Mouse (Mus musculus) natural killer cell, adult 2 months (primary cell): Measurements from ENCODE around the gene Olfr272.

Source experiments
- DNase-seq, 2 experiments: peaks; one replicate each; pipeline ENCODE4 v3.0.0; 2022; ENCODE audit warnings: low spot score in 2 of 2

The Olfr272 gene

DNA sequence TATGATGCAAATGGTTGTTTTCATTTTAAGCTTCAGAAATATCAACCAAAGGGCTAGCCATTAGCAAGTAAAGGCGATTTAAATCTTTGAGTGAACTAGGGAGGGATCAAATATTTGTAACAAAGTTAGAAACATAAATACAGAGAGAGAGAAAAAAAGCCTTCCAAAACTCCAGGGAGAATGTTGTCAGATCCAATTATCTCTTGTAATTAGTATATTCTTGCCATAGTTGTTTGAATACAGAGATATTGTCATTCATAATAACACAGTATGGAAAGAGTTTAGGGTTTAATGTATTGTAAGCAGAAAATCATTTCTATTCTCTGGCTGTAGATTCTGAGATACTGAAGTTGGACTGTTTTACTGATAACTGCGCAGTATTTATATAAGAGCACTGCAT, at the start of gene Olfr272:
TSS of gene Olfr272 (minus strand) at position 101 of the 400 bp plus-strand sequence.
- DNase-seq: no peak

DNA sequence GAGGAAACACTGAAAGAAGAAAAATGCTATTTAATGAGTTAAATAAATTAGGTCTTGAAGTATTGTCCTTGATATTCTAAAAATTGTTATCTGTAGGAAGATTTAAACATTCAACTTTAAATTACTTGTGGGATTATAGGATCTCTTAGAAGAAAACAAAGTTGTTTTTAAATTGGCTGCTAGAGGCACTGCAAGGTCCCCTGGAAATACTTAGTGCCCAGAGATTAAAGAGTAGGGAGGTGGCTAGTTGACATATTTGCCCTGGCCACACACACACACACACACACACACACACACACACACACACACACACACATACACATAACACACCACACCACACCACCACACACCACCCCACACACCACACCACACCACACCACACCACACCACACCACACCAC, 45.3 kb upstream of the Olfr272 start, which contains the start of gene Olfr270:
TSS of gene Olfr270 (plus strand) at position 301 of the 400 bp plus-strand sequence.
- DNase-seq: no peak

DNA sequence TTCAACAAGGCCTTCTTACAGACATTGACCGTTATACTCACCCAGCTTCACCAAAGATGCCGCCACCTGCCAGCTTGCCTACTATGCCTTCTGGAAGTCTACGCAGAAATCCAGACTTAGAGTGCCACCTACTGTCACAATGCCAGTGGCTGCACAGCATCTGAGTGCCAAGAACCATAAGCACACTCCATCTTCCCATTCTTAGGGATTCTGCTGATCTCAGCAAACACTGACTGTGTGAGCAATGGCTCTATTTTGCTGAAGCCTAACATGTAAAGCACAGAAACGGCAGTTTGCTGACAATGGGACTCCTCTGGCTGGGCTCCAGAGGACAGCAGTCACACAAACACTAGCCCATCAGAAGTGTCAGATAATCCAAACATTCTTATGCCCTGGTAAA, 39.7 kb upstream of the Olfr272 start:
- no peak for DNase-seq

DNA sequence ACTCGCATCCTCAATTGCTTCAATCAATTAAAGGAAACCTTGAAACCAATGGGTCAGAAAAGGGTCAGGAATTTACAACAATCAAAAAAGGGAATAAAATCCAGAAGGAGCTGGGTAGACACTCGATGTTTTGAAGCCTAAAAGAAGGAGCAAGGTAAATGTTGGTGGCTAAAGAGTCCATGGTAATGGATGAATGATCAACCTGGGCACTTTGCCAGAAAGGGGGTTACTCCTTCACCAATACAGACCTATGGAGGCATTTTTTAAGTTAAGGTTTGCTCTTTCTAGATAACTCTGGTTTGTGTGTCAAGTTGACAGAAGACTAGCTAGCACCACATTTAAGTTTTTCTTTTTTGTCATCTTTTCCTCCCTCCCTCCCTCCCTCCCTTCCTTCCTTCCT, 30.0 kb upstream of the Olfr272 start:
- no peak for DNase-seq

DNA sequence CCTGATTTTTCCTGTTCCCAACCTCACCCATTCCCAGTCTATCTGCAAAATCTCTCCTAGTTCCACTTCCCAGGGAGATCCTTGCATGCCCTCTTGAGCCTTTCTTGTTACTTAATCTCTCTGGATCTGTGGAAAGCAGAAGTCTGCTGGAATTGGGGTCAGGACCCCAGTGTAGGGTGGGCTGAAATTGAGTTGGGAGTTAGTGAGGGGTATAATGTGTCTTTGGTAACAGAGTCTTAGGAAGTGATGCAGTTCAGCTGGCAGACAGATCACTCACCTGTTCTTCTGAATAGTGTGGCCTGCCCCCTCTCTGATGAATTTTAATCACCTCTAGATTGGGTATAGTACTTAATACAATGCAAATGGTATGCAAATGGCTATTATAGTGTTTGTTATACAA, 27.7 kb upstream of the Olfr272 start:
- no peak for DNase-seq

DNA sequence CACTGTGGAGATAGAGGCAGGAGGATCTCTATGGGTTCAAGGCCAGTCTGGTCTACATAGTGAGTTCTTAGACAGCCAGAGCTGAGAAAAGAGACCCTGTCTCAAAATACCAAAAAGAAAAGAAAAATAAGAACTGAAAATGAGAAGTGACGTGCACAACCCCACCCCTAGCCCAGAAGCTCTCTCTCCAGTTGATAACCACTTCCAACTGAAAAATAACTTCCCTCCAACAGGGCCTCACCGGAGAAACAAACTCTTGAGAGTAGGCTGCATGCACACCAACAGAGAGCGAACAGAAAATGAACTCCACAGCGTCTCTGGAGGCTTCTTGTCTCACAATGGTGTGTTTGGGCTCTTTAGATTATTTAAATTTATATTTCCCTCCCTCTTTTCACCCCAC, 11.5 kb upstream of the Olfr272 start:
- DNase-seq: no peak

DNA sequence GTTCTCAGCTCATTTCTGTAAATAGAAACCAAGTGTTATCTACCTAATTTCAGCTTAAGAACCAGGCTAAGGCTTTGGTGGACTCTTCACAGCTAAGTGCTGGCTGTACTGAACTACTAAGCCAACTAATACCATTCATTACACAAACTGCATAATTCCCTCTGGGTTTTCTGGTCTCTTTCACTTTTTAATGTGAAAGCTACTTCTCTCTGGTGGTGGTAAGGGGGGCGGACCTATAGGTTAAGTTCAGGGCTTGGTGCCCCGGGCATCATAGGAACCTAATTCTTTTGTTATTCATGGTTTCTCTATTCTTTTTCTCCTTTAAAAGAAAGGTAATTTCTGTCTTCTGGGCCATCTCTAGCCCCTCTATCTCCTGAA, 1.7 kb downstream of the Olfr272 start:
- DNase-seq: no peak

DNA sequence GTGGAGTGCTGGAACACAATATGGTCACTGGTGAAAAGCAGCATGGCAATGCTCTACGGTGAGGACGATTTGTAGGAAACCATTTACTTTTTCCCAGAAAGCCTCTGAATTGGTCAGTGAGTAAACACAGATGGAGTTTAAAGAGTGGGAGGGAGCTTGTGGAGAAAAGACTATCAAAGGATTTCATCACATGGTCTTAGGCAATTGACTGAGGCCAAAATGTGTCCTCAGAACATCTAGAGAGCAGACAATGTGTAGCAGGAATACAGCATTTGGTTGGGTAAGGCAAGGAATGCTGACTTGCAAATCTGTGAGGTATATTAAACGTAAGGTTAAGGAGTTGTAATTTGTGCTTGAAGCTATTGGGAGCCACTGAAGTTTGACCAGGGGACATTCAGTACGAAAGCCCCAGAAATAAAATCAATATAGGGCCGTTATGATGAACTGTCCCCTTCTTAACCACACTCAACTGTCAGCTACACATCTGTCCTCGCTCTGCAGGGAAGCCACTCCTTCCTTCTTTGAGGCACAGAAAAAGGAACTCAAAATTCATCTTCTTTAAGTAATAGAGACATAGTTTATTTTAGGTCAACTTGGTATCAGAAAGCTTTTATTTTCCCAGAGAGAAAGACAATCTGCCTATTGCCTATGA, 2.2 kb downstream of the Olfr272 start:
- DNase-seq: no peak

DNA sequence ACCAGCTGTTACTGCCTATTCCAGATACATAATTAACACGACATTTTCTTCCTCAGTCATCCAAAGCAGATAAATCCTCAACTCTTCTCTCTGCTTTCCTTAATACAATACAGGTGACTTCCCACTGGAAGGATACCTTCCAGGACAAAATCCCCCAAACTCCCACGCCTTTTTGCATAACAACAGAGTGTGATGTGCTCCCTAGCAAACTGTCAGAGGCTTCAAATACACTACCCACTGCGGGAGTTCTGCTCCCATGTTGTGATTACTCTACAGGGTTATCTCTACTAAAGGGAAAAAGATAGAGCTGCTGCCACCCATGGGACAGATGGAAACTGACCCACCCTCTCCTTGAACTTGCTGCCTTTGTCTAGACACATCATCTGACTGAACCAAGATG, 6.6 kb downstream of the Olfr272 start:
- no peak for DNase-seq

DNA sequence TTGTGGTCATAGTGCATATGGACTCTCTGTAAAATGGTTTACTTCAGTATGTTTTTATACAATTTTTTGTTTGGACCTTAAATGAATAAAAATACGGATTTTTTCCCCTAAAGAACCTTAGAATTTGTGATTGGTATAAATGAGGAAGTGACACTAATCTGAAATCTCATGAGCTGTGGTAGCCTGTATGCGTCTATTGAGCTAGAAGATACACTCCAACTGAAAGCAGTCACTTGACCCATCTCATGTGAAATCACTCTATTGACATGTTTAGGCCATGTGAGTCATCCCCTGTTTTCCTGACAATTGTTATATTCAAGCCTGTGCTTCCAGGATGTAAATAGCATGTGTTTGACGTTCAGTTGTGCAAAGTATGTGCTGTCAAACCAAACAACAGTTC, 9.4 kb downstream of the Olfr272 start:
- no peak for DNase-seq

DNA sequence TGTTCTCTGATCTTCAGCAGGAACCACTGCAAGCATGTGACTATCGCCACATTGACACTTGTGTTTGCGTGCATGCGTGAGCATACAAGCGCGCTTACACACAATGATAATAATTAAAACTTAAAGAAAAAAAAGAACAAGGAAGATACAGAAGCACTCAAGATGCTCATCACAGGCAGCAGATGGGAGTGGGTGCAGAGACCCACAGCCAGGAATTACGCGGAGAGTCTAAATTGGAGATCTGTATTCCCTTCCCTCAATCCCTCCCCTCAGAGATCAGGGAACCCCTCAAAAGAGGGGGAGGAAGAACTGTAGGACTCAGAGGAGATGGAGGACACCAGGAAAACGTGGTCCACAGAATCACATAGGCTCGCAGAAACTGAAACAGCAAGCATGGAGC, 54.8 kb downstream of the Olfr272 start:
- no peak for DNase-seq
